Mouse (Mus musculus): ENCODE data around the gene Meis2. TPM values are rescaled to one million over a fixed set of nuclear protein-coding genes. Genes with fewer than 3 reads are reported as not detected.

Gene Meis2
- polyA plus RNA-seq, 1 experiment, result 1.4 TPM

GRCm38 (mm10) chr2:116063819-116064293, 1.8 kb downstream of the Meis2 start:
- TF ChIP-seq POLR2A (IDR thresholded peaks at IDR 0.05; ENCODE audit: control insufficient read depth, low read depth, low read length), result no peak
- no peak for TF ChIP-seq CTCF (IDR thresholded peaks at IDR 0.05; ENCODE audit: control insufficient read depth, insufficient read depth, insufficient replicate concordance, low read depth, low read length)
- no peaks in the 10 kb centered on the region for H3K36me3 ChIP-seq (ENCODE audit: control insufficient read depth, insufficient read depth, low read length)
- peak overlapping the region; percentile 67 for H3K4me3 ChIP-seq (ENCODE audit: control insufficient read depth, low read depth, low read length)
- peaks cover 2% of the 10 kb centered on the region; the same call in 1 of the 2 replicates for H3K27me3 ChIP-seq (ENCODE audit: control insufficient read depth, insufficient read depth, low read length)
- no peak overlapping the region for H3K27ac ChIP-seq (ENCODE audit: control insufficient read depth, insufficient read depth, low read depth, low read length)
- peaks cover 16% of the 10 kb centered on the region for H3K4me1 ChIP-seq (ENCODE audit: control insufficient read depth, insufficient read depth, low read length)

GRCm38 (mm10) chr2:116062761-116063441, 2.7 kb downstream of the Meis2 start:
- Histone ChIP-seq H3K36me3 (ENCODE audit: control insufficient read depth, insufficient read depth, low read length) (no peaks in the 10 kb centered on the region), H3K4me1 (ENCODE audit: control insufficient read depth, insufficient read depth, low read length) (peaks cover 16% of the 10 kb centered on the region), H3K27ac (ENCODE audit: control insufficient read depth, insufficient read depth, low read depth, low read length) (no peak overlapping the region), H3K27me3 (ENCODE audit: control insufficient read depth, insufficient read depth, low read length) (peaks cover 2% of the 10 kb centered on the region; the same call in 1 of the 2 replicates), H3K4me3 (ENCODE audit: control insufficient read depth, low read depth, low read length) (peak overlapping the region; percentile 28)
- TF ChIP-seq CTCF (IDR thresholded peaks at IDR 0.05; ENCODE audit: control insufficient read depth, insufficient read depth, insufficient replicate concordance, low read depth, low read length) (no peak), POLR2A (IDR thresholded peaks at IDR 0.05; ENCODE audit: control insufficient read depth, low read depth, low read length) (no peak)

GRCm38 (mm10) chr2:116062251-116062651, 3.4 kb downstream of the Meis2 start:
- TF ChIP-seq POLR2A (IDR thresholded peaks at IDR 0.05; ENCODE audit: control insufficient read depth, low read depth, low read length) (no peak), CTCF (IDR thresholded peaks at IDR 0.05; ENCODE audit: control insufficient read depth, insufficient read depth, insufficient replicate concordance, low read depth, low read length) (no peak)
- Histone ChIP-seq H3K4me3 (ENCODE audit: control insufficient read depth, low read depth, low read length) (no peak overlapping the region), H3K4me1 (ENCODE audit: control insufficient read depth, insufficient read depth, low read length) (peaks cover 16% of the 10 kb centered on the region), H3K27ac (ENCODE audit: control insufficient read depth, insufficient read depth, low read depth, low read length) (no peak overlapping the region), H3K36me3 (ENCODE audit: control insufficient read depth, insufficient read depth, low read length) (no peaks in the 10 kb centered on the region), H3K27me3 (ENCODE audit: control insufficient read depth, insufficient read depth, low read length) (peaks cover 2% of the 10 kb centered on the region; the same call in 1 of the 2 replicates)

- H3K27ac ChIP-seq (ENCODE audit: control insufficient read depth, insufficient read depth, low read depth, low read length), result no peak overlapping the region
- peaks cover 2% of the 10 kb centered on the region; the same call in 1 of the 2 replicates for H3K27me3 ChIP-seq (ENCODE audit: control insufficient read depth, insufficient read depth, low read length)
- H3K4me3 ChIP-seq (ENCODE audit: control insufficient read depth, low read depth, low read length), result no peak overlapping the region
- no peaks in the 10 kb centered on the region for H3K36me3 ChIP-seq (ENCODE audit: control insufficient read depth, insufficient read depth, low read length)
- TF ChIP-seq CTCF (IDR thresholded peaks at IDR 0.05; ENCODE audit: control insufficient read depth, insufficient read depth, insufficient replicate concordance, low read depth, low read length) (no peak), POLR2A (IDR thresholded peaks at IDR 0.05; ENCODE audit: control insufficient read depth, low read depth, low read length) (no peak)
- peaks cover 9% of the 10 kb centered on the region for H3K4me1 ChIP-seq (ENCODE audit: control insufficient read depth, insufficient read depth, low read length)
Observed at GRCm38 (mm10) chr2:116061401-116062021, 4.1 kb downstream of the Meis2 start.

- H3K27ac ChIP-seq (ENCODE audit: control insufficient read depth, insufficient read depth, low read depth, low read length), result no peak overlapping the region
Observed at GRCm38 (mm10) chr2:116060701-116061400, 4.8 kb downstream of the Meis2 start.

GRCm38 (mm10) chr2:116060210-116060609, 5.4 kb downstream of the Meis2 start:
- H3K36me3 ChIP-seq (ENCODE audit: control insufficient read depth, insufficient read depth, low read length), result no peaks in the 10 kb centered on the region
- peaks cover 7% of the 10 kb centered on the region for H3K4me1 ChIP-seq (ENCODE audit: control insufficient read depth, insufficient read depth, low read length)
- H3K27me3 ChIP-seq (ENCODE audit: control insufficient read depth, insufficient read depth, low read length), result peaks cover 2% of the 10 kb centered on the region; the same call in 1 of the 2 replicates
- no peak overlapping the region for H3K27ac ChIP-seq (ENCODE audit: control insufficient read depth, insufficient read depth, low read depth, low read length)
- no peak overlapping the region for H3K4me3 ChIP-seq (ENCODE audit: control insufficient read depth, low read depth, low read length)
- TF ChIP-seq CTCF (IDR thresholded peaks at IDR 0.05; ENCODE audit: control insufficient read depth, insufficient read depth, insufficient replicate concordance, low read depth, low read length), result no peak

More at GRCm38 (mm10) chr2:116060701-116061400, 4.8 kb downstream of the Meis2 start:
- Histone ChIP-seq H3K4me3 (ENCODE audit: control insufficient read depth, low read depth, low read length) (no peak overlapping the region), H3K4me1 (ENCODE audit: control insufficient read depth, insufficient read depth, low read length) (peaks cover 9% of the 10 kb centered on the region), H3K36me3 (ENCODE audit: control insufficient read depth, insufficient read depth, low read length) (no peaks in the 10 kb centered on the region), H3K27me3 (ENCODE audit: control insufficient read depth, insufficient read depth, low read length) (peaks cover 2% of the 10 kb centered on the region; the same call in 1 of the 2 replicates)
- no peak for TF ChIP-seq POLR2A (IDR thresholded peaks at IDR 0.05; ENCODE audit: control insufficient read depth, low read depth, low read length)
- no peak for TF ChIP-seq CTCF (IDR thresholded peaks at IDR 0.05; ENCODE audit: control insufficient read depth, insufficient read depth, insufficient replicate concordance, low read depth, low read length)

- peaks cover 2% of the 10 kb centered on the region; the same call in 1 of the 2 replicates for H3K27me3 ChIP-seq (ENCODE audit: control insufficient read depth, insufficient read depth, low read length)
- no peak overlapping the region for H3K4me3 ChIP-seq (ENCODE audit: control insufficient read depth, low read depth, low read length)
- no peaks in the 10 kb centered on the region for H3K36me3 ChIP-seq (ENCODE audit: control insufficient read depth, insufficient read depth, low read length)
- TF ChIP-seq POLR2A (IDR thresholded peaks at IDR 0.05; ENCODE audit: control insufficient read depth, low read depth, low read length), result no peak
- no peak for TF ChIP-seq CTCF (IDR thresholded peaks at IDR 0.05; ENCODE audit: control insufficient read depth, insufficient read depth, insufficient replicate concordance, low read depth, low read length)
- no peak overlapping the region for H3K27ac ChIP-seq (ENCODE audit: control insufficient read depth, insufficient read depth, low read depth, low read length)
- H3K4me1 ChIP-seq (ENCODE audit: control insufficient read depth, insufficient read depth, low read length), result peaks cover 7% of the 10 kb centered on the region
Observed at GRCm38 (mm10) chr2:116059661-116060060, 6.0 kb downstream of the Meis2 start.
